Mouse (Mus musculus) cerebellum, adult 2 months (tissue): ENCODE results near the gene Hspa5.

Source experiments
- CTCF ChIP-seq: fragments of 200-500 bp; IDR thresholded peaks from 2 replicates; pipeline ENCODE4 v1.5.1; 2011; ENCODE audit warnings: low read depth, mild to moderate bottlenecking, control low read depth, low read length, moderate library complexity, borderline replicate concordance; ENCODE audit not compliant: insufficient read depth
- POLR2A ChIP-seq: fragments of 200-500 bp; IDR thresholded peaks from 2 replicates; pipeline ENCODE4 v1.6.1; 2011; ENCODE audit warnings: low read length, control low read depth, borderline replicate concordance; ENCODE audit not compliant: insufficient read depth

GRCm38 (mm10) chr2:34750245-34750644 lies 21.5 kb upstream of the Hspa5 start:
- TF ChIP-seq POLR2A: no peak
- no peak for TF ChIP-seq CTCF
